Mouse (Mus musculus) brain, embryonic 14.5 days (tissue): ENCODE data around the gene Fcho1.
"Not testable (repeated sequence)": the region's sequence is repeated elsewhere in the genome, so short reads cannot be mapped to it uniquely, and the experiment has no call there.

ENCODE experiments used
- CTCF ChIP-seq: fragments of 200-500 bp; IDR thresholded peaks from 2 replicates; pipeline ENCODE4 v1.5.1; 2012; ENCODE audit warnings: inconsistent platforms, mild to moderate bottlenecking, moderate library complexity, borderline replicate concordance; ENCODE audit not compliant: insufficient read depth, insufficient read length; ENCODE audit errors: extremely low read depth
- POLR2A ChIP-seq: fragments of 200-500 bp; IDR thresholded peaks from 2 replicates; pipeline ENCODE4 v1.6.1; 2012; ENCODE audit warnings: mild to moderate bottlenecking, inconsistent platforms, borderline replicate concordance; ENCODE audit not compliant: poor library complexity, insufficient read depth, insufficient read length, severe bottlenecking; ENCODE audit errors: extremely low read depth

DNA sequence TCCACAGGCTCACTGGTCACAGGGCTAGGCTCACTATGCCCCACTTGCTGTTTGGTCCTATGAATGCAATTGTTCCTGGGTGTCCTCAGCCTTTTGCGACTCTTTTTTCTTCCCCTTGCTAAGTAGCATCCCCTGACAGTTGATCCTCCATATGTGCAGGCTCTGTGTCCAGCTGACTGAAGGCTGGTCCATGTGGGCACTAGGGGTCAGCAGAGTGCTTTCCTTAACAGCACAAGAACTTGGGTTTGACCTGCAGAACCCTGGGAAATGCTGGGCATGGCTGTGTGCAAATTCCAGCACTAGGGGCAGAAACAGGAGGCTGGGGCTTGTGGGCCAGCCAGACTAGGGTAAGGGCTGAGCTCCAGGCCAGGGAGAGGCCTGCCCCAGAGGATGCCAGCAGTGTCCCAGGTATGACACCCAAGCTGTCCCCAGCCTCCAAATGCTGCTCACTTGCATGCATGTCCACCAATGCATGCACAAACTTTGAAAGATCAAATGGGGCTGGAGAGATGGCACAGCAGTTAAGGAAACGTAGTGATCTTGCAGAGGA is 25.9 kb upstream of the Fcho1 start:
- peak; percentile 31; the same call in 1 of the 2 replicates for TF ChIP-seq CTCF
- TF ChIP-seq POLR2A = not testable (repeated sequence)
